Mouse (Mus musculus) left cerebral cortex, postnatal 14 days (tissue): ENCODE data around the gene Txnl4b. TPM values are rescaled to one million over a fixed set of nuclear protein-coding genes. Genes with fewer than 3 reads are reported as not detected.

ENCODE experiments used
- DNase-seq, 2 experiments: peaks; one replicate each; pipeline ENCODE4 v3.0.0; 2021 to 2022; ENCODE audit warnings: low spot score in 2 of 2, mixed read lengths in 1 of 2
- intact Hi-C: fragments of 180-260 bp; cut with DNase I; formaldehyde crosslinking; loops from one replicate; pipeline ENCODE4 v1.15.1; 2025
- long read RNA-seq, 2 experiments: library from polyadenylated mRNA; stranded (forward); transcript quantifications; one replicate each; pipeline ENCODE4 v2.0.0; 2021
- total RNA-seq, 2 experiments: library from RNA; stranded (reverse); gene quantifications; 2 replicates each; pipeline ENCODE4 v1.2.3; 2021

Txnl4b gene
- total RNA-seq, result 10 to 100 TPM; 12.2 to 13.3 TPM
- long read RNA-seq, experiment 1, partial matches to known transcripts, result 5 of 7 reads
- long read RNA-seq, experiment 1, other reads (novel, unspliced or antisense), result 0 of 7 reads
- long read RNA-seq, experiment 2, partial matches to known transcripts, result 1 of 4 reads
- long read RNA-seq, experiment 2, other reads (novel, unspliced or antisense), result 1 of 4 reads

DNA sequence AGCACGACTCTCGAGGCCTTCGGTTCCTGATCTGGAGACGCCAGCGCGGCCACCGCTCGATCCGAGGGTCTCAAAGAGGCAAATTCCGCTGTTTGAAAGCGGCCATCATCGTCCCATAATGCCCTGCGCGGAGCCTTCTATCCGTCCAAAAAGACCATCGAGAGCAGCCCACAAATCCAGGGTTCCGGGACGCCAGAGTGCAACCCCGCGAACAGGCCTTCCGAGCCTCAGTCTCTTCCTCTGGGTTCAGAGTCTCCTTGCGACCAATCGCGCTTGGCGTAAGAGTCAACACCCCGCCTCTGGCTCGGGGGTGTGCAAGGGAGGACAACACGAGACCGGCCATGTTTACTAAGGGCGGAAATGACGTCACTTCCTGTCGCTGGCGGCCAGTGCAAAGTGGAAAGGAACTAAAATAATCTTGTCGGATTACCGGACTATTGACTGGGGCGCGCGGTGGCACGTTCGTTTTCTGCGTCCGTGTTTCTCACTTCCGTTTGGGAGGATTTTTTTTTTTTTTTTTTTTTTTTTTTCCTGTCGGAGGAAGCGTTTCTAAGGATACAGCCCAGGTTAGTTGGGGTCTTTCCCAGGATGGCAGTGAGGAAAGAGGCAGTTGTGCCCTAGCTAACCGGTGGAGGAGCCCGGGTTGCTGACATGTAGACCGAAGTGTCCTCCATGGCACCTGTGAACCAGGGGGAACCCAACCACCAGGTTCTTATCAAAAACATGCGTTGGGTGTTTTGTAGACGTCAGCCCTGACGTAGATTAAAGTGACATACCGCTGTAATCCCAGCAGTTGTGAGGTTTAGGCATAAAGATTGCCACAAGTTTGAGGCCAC is at the start of gene Txnl4b, which contains the start of gene Dhx38:
TSS of gene Txnl4b (plus strand) at position 395 of the 836 bp plus-strand sequence.
TSS of gene Dhx38 (minus strand) at position 364 of the 836 bp plus-strand sequence.
- DNase-seq, result peak; percentile 99 to 100
- intact Hi-C loops, result loop anchor here (1.0 kb wide), 1 partner anchor 43 kb away; the partner anchor contains the start of gene Dhodh

DNA sequence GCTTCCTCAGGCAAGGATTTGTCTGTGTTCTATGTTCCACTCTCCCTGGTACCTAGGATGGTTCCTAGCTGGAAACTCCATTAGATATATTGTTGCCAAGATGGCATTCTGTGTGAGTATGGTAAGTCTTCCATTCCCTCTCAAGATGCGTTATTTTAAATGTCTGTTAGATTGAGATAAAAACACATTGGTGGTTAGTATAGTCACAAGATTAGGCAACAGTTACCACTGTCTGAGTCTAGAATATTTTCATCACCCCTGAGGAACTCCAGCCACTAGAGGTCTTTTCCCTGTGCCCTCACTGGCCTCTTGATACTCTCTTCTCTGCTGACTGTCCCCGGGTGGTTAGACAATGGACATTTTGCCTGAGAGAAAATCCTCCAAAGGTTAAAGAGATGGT is 41.7 kb upstream of the Txnl4b start:
- intact Hi-C loops, result no loop called here

DNA sequence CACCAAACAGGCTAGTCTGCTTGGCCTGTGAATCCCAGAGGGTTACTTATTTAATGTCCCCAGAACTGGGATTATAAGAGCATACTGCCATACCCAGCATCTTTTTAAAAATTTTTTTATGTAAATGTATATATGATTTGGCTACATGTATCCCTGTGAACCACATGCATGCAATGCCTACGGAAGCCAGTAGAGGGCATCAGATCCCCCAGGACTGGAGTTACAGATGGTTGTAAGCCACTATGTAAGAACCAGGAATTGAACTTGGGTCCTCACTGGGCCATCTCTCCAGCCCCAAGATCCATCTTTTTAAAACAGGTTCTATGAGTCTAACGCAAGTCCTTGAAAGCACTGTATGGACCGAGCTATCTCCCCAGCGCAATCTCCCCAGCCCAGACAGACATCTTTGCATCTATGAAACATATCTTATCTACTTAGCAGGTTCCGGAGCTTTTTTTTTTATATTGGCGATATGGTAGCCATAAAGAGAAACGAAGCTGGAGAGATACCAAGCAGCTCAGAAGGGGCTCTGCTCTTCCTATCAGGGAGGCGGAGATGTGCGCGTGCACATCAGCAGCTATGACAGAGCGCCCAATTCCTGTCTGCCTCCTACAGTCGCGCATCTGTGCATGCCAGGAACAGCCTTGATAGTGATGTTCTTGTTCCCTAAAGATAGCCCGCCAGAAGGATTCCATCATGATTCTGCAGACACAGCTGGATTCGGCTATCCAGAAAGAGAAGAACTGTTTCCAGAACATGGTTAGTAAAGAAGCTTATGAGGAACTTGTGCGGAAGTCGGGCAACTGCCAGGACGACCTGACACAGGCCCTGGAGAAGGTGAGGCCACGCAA is 30.3 kb upstream of the Txnl4b start:
- DNase-seq, result peak; percentile 60 to 66
- intact Hi-C loops, result loop anchor here (5.0 kb wide), 3 partner anchors 43 to 1718 kb away; partner anchors contain the start of gene Pmfbp1

More for the DNA sequence above, 41.7 kb upstream of the Txnl4b start:
- no peak for DNase-seq

DNA sequence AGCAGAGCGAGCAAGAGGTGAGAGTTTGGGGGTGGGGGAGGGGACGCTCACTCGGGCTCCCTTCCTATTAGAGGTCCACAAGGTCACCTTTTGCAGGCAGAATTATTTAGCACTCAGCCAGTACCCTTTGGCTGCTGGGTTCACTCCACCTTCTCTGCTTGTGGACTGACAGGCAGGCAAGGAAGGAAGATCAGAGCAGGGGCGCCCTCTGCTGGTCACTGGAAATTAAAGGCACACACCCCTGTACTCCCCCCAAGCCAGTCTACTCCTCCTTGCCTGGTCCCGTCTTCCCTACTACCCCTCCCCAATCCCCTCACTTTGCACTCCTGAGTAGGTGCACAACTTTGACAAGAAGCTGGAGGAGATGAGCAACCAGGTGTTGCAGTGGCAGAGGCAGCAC is 29.0 kb upstream of the Txnl4b start:
- intact Hi-C loops, result loop anchor here (5.0 kb wide), 3 partner anchors 44 to 1719 kb away; partner anchors contain the start of gene Pmfbp1

DNA sequence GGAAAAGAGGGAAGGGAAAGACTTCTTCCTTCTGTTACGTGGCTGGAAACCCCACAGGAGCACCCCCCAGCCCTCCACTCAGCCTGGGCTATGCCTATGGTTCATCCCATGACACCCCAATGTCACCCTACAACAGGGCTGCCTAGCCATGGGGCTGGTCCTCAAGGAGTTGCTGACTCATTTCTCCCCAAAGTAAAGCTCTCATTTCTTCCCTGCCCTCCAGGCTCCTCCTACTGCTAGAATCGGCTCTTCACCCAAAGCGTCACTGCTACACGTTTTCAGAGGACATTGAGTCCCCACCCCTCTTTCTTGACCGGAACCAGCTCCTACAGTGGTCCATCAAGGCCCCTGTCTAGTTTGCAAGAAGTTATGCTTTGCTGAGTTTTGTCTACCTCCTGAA is 23.5 kb upstream of the Txnl4b start:
- DNase-seq, result no peak
- intact Hi-C loops, result no loop called here

More for the DNA sequence above, 29.0 kb upstream of the Txnl4b start:
- DNase-seq, result peak; percentile 88 to 91

DNA sequence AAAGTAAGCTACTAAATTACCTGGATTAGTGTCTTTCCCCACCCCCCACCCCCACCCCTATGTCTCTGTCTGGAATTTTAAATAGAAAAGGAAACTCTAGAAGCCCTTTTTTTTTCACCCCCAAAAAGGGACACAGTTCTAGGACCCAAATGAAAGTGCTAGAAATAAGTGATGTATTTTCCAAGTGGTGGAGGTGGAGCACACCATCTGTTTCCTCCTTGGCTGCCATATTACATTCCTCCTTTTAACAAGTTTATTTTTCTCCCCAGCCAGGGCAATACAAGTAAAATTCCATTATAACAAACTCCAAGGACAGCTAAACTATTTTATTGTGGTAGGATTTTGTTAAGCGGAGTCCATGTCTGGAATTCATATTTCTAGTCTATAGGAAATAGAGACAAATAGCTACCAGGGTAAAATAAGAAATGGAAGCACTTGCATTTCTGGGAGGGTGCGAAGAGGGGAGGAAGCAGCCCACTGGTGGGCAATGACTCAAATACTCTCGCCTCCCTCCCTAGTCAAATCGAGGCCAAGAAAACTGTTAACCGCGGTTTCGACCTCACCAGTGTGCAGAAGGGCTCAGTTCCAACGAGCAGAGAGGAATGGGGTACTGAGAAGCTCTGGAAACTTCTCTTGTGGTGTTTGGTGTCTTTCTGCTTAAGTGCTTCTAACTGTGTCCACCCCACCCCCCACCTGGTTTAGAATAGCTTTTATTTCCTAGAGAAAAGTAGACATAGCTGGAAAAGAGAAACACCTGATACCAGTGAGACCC is 22.8 kb upstream of the Txnl4b start:
- no peak for DNase-seq
- intact Hi-C loops, result no loop called here

DNA sequence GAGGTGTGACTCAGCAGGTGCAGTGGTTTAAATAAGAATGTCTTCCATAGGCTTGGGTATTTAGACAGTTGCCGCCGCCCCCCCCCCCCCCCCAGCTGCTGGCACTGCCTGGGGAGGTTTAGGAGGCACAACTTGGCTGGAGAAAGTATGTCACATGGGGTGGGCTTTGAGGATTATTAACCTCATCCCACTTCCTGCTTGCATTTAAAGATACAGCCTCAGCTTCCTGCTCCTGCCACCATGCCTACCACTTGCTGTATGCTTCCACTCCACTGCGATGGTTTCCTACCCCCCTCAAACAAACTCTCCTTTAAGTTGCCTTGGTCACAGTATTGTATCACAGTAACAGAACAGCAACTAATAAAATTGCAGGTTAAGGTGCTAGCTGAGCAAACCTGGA is 21.6 kb upstream of the Txnl4b start:
- intact Hi-C loops, result no loop called here

DNA sequence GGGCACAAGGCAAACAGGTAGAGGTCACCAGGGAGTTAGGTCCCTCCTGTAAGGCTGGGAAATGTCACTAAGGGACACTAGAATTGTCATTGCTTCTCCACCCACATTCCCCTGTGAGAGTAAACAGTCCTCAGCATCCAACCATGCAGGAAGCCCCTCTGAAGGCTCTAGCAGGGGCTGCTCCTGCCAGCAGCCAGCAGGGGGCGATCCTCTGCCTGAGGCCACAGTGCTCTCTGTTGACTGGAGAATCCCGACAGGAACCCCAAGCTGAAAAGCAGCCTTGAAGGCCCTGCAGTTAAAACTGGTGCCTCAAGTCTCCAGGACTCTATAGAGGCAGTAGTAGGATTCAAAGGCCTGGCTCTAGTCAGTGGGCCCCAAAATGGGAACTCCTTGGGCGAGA is 14.0 kb upstream of the Txnl4b start:
- intact Hi-C loops, result no loop called here
- no peak for DNase-seq

More for the DNA sequence above, 21.6 kb upstream of the Txnl4b start:
- no peak for DNase-seq

DNA sequence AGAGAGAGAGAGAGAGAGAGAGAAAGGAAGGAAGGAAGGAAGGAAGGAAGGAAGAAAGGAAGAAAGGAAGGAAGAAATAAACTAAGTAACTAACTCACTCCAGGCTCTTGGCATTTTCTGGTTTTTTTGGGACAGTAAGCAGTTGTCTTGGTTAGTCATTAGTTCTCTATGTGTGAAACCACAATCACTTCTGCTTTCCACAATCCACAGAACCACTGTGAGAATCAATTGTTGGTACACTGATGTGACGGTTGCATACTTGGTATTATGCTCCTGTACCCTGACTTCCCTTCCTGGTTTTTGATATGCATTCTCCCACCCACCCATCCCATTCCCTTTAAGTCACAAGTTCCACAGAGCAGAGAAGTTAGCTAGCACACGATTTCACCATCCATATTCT is 1.8 kb upstream of the Txnl4b start:
- intact Hi-C loops, result no loop called here
- no peak for DNase-seq

DNA sequence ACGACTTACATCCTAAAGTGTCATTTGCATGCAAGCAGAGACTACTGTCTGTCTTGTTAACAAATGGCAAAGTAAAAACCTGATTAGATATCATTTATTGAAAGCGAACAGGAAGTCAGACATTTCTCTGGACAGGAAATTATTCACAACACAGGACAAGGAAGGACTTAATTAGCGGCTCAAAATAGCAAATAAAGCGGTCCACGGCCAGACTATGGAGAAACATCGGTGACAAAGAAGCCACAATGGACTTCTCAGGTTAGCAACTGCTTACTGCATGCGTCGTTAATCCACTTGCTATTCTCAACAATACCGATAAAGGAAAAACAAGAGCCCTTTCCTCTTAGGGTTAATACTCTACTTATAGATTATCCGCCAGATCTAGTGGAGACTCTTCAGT is 926 bp upstream of the Txnl4b start:
- DNase-seq, result no peak
- intact Hi-C loops, result loop anchor here (1.0 kb wide), 1 partner anchor 44 kb away; the partner anchor contains the start of gene Dhodh

DNA sequence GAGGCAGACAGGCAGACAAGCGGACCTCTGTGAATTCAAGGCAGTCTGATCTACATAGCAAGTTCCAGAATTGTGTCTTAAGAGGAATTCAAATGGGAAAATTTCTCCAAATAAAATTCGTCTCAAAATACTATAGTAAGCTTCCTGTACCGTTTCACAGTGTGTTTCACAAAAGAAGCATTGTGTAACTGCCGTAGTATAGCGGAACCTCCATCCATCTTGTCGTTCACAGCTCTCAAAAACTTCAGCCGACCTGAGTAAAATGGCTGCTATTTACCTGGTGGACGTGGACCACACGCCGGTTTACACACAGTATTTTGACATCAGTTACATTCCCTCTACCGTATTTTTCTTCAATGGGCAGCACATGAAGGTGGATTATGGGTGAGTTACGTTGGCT is 5.4 kb downstream of the Txnl4b start:
- intact Hi-C loops, result no loop called here

DNA sequence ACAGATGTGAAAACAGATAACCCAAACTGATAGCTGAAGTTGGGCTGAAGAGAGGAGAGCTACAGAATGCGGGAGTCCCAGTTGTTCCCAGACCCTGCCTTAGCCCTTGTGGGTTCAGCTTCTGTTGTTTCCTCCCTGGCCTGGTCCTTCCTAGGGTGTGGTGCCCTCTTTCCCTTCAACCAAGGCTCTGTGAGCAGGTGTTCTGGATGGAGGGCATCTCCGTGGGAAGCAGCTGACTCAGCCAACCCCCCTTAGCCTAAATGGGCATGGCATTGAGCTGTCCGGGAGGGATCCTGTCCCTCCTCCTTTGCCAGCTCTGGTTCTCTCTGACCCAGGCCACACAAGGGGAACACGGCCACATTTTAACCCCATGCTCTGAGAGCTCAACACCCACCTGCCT is 10.6 kb downstream of the Txnl4b start:
- DNase-seq, result no peak
- intact Hi-C loops, result no loop called here

More for the DNA sequence above, 5.4 kb downstream of the Txnl4b start:
- no peak for DNase-seq

DNA sequence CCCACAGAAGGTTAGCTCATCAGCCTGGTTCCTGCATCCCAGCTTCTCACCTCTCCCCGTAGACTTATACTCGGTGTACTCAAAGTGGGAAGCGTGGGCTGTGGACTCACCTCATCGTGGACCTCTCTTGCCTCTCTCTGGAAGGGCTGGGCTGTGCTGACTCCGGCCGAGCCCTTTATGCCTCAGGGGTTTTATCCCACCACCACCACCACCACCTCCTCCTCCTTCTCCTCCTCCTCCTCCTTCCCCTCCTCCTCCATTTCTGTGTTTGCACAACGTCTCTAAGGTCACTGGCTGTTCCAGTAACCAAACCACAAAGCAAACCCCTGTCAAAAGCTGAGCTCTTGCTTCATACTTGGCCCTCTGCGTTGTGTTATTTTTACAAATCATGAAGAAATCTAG is 13.2 kb downstream of the Txnl4b start, which contains the start of gene Hp:
TSS of gene Hp (minus strand) at position 273 of the 402 bp plus-strand sequence.
- intact Hi-C loops, result no loop called here
- no peak for DNase-seq

DNA sequence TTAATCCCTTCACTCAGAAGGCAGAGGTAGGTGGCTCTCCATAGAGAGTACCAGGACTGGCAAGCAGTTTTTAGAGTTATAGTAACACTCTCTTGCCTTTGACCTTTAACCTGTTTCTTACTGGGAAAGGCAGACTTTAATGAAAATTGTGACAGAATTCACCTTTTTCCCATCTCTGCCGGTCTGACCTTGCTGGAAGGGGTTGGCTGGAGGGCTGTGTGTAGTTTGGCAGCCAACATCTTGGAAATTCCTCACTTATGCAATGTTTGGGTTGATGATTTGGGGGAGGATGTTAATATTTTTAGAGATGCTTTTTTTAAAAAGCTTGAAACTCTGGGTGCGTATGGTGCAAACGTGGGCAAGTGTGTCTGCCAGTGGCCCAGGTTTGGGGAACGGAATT is 18.6 kb downstream of the Txnl4b start:
- intact Hi-C loops, result no loop called here
- DNase-seq, result no peak

DNA sequence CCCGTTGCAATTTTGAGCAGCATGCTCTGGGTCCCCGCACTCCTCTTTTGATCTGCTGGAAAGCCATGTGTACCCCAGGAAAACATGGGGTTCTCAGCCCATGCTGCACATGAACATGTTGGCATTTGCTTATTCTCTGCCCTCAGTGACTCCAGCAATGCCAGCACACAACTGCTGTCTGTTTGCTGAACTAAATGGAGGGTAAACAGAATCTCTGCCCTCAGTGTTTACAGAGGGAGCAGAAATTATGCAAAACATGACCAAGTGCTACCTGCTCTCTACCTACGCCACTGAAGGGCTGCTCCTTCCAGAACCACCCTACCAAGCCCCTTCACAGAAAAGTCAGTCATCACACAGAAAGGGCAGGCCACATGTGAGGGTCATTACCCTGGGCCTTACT is 19.1 kb downstream of the Txnl4b start:
- no peak for DNase-seq

DNA sequence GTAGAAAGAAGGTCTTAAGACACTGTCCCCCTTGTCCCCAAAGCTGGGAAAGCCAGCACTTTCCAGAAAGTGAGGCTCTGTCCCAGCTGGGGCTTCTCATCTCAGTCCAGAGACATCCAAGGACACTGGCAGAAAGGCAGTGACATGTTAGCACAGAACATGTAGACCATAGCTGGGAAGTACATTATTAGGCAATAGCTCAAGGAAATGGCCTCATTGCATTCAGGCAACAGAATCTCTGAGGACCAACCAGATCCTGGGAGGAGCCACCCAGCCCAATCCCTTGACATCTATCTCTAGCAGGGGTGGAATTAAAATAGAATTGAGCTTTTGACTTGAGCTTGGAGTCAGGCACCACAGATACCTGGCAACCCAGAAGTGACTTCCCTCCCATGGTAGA is 20.0 kb downstream of the Txnl4b start:
- no peak for DNase-seq
- intact Hi-C loops, result no loop called here

More for the DNA sequence above, 19.1 kb downstream of the Txnl4b start:
- intact Hi-C loops, result no loop called here

DNA sequence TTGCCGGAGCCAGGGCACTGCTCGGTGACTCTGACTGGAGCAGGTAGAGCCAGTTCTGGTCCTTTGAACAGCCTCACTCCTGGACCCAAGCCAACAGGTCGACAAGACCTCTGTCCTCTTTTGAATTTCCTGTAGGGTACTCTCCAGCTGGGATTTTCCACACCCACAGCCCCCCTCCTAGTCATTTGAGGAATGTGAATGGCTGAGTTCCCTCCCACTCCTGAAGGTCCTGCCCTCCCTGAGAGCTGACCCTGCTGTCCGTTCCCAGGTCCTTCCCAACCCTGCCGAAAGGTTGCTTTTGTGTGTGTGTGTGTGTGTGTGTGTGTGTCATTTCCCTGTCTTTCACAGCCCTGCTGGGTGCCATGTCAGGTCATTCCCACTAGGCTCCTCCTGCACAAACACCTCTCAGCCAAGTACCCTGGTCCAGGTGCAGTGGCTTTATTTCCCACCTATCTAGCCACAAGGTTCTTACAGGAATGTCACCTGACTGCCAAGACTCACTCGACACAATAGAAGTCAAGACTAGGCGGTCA is 21.3 kb downstream of the Txnl4b start:
- intact Hi-C loops, result no loop called here

DNA sequence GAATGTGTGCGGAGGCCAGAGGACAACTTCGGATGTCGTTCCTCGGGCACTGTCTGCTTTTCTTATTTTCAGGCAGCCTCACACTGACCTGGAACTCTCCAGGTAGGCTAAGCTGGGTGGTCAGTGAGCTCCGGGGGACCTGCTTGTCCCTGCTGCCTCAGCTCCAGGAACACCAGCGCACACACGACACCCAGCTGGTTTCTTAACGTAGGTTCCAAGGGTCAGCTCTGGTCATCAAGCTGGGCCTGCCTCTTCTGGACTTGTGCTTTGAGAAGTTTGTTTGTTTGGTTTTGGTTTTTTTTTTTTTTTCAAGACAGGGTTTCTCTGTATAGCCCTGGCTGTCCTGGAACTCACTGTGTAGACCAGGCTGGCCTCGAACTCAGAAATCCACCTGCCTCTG is 25.2 kb downstream of the Txnl4b start:
- DNase-seq, result no peak
- intact Hi-C loops, result no loop called here

More for the DNA sequence above, 21.3 kb downstream of the Txnl4b start:
- DNase-seq, result no peak

DNA sequence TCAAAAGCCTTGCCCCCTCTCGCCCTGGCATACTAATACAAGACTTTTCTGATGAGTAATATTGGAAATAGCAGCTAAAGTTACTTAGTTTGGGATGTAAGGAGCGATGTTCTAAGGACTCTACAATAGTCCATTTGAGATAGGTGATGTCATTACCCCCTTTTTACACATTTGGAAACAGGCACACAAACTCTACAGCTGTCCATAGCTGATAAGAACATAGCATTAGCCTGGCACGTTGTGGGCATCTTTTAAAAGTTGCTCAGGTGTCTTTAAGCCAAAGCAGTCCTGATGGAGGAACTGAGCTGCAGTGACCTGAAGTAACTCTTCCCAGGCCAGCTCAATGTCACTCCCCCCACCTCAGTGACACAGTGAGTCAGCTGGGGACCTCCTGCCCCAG is 25.7 kb downstream of the Txnl4b start:
- intact Hi-C loops, result no loop called here
- no peak for DNase-seq
